Mouse (Mus musculus): ENCODE results near the gene Pik3c2g.

The Pik3c2g gene

GRCm38 (mm10) chr6:139586892-139587291 is at the start of gene Pik3c2g:
Pik3c2g (plus strand) TSS chr6:139587221.
- no peak for DNase-seq (ENCODE audit: low spot score)

GRCm38 (mm10) chr6:139538469-139538868 is 48.6 kb upstream of the Pik3c2g start:
- DNase-seq (ENCODE audit: low spot score), result no peak

DNA sequence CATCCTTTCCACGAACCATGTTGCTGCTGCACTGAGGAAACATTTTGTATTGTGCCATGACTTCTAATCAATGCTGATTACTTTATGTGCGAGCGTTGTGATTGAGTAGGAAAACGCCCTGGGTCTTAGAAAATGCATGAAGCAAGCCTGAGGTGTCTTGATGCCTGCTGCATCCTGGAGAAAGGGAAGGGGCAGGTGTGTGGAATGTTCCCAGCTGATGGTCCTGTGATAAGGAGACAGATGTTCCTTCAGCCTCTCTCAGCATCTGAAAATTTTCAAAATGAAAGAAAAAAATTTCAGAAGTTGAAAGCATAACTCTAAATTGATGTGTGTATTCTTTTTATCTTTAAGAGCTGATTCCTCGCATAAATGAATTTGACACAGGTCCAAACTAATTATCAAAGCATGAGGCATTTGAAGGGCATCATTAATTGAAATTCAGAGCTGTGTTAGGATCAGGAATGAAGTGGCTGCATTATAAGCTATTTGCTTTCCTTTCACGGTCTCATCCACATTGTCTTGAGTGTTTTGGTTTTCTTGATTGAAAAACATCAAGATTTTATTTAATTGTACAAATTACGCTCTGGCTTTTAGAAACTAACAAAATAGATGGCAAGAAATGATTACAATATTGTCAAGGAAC is 31.4 kb upstream of the Pik3c2g start:
- no peak for DNase-seq (ENCODE audit: low spot score)

- DNase-seq (ENCODE audit: low spot score), result no peak
These were observed 17.8 kb upstream of the Pik3c2g start for GRCm38 (mm10) chr6:139569211-139569610.

DNA sequence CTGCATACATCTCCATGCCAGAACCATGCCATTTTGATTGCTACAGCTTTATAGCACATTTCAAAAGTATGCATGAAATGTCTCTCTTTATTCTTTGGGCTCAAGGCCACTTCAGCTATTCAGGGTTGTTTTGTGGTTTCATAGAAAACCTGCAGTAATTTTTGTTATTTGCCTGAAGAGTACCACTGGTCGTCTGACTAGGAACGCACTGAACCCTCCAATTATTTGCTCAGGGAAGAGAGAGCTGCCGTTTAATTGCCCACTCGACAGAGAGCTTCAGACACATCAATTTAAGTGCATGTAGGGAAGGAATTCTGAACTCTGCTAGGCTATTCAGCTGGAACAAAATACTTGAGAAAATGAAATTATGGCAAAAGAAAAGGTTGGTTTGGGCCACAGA is 11.2 kb upstream of the Pik3c2g start:
- DNase-seq (ENCODE audit: low spot score), result no peak

DNA sequence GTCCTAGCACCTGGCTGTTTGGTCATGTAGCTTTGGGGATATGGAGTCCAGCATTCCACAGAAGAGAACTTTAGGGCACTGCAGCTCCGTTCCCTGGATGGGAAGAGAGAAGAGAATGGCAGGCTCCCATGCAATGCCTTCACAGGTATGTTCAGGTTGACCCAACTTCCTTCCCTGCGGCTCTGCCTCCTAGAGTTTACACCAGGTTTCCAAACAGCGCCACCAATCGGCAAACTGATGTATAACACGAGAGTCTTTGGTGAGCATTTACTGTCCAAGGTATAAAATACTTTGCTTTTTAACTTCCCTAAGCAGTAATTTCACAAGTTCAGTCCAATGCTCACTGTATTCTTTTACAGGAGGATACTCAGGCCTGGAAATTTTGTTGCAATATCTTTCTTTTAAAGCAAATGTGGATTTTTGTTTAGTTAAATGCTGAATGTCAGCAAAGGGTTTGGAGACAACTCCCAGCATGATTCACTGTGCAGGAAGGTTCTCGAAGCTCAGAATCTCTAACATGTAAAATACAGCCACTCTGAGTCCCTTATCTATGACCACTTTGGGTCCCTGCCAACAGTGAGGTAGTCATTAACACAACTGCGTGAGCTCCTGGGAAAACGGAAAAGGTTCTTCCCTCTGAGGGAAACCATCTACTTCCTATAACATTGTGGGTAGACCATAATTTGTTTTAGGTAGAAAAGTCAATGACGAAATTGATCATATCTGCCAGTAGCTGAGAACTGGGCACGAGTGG is 10.6 kb upstream of the Pik3c2g start:
- DNase-seq (ENCODE audit: low spot score), result no peak

- no peak for DNase-seq (ENCODE audit: low spot score)
These were observed 9.8 kb upstream of the Pik3c2g start for GRCm38 (mm10) chr6:139577026-139577861.

DNA sequence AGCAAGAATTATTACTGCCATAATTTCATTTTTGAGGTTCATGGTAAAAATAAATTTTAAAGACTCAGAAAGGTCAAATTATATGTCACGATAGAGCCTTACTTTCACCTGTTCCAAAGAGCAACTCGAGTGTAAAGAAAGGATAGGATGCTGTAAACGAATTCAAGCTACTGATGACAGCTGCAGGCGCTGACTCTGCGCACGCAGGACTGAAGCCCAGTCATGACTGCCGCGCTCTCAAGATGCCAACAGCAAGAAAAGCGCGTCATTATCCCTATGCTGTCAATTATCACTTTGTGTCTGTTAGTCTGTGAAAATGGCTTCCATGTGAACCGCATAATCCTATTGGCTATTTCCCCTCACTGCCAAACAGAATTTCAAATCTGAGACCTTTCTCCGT is 457 bp downstream of the Pik3c2g start:
- DNase-seq (ENCODE audit: low spot score), result no peak

- no peak for DNase-seq (ENCODE audit: low spot score)
These were observed 1.4 kb downstream of the Pik3c2g start for GRCm38 (mm10) chr6:139588409-139588808.

- no peak for DNase-seq (ENCODE audit: low spot score)
These were observed 2.3 kb downstream of the Pik3c2g start for GRCm38 (mm10) chr6:139589291-139589690.

DNA sequence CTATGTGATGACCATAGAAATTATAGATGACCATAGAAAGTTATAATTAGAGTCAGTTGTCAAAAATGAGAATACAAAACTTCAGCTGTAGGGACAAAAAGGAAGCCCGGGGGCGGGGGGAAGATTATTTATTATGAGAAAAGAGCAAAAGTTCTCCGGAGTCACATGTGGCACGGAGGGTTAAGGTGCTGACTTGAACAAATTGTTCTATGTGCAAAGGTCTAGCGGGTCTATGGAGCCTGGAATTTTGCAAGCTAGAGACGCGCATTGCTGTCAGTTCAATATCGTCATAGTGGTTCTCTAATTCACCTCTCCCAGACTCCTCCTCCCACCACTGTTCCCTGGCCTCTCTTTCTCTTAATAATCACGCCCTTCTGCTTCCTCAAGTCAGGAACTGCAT is 2.8 kb downstream of the Pik3c2g start:
- no peak for DNase-seq (ENCODE audit: low spot score)

DNA sequence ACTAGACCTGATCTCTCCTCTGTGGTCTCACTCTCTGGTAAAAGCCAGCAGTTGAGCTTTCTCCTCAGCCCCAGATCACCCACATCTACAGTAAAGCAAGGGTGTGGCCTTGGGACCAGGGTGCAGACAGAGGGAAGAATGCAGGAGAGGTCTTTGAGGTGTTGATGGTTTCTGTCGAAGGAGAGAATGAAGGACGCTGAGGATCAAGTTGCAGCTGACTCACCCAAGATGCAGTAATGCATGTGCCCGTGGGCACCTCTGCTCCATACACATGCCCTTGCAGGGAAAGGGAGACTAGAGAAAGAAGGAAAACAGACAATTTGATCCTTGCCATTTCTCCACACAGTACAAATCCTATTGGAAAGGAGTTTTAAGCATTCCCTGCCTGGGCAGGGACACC is 5.1 kb downstream of the Pik3c2g start:
- DNase-seq (ENCODE audit: low spot score), result no peak

DNA sequence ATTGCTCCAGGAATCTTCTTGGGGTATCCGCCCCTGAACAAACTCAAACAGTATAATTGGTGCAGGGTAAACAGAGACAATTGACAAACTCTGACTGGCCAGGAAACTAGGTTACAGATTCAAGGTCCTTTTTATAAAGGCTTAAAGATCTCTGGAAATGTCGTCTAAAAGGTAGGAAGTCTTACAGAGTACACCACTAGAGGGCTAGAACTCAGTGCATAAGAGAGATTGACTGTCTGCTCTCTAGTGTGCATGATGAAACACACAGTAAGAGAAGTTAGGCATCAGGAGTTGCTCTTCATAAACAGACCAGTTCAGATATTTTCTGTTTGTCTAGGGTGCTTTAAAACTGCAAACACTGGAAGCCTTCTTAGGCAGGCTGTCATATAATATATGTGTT is 9.4 kb downstream of the Pik3c2g start:
- no peak for DNase-seq (ENCODE audit: low spot score)

- no peak for DNase-seq (ENCODE audit: low spot score)
These were observed 12.2 kb downstream of the Pik3c2g start for GRCm38 (mm10) chr6:139599216-139599615.

DNA sequence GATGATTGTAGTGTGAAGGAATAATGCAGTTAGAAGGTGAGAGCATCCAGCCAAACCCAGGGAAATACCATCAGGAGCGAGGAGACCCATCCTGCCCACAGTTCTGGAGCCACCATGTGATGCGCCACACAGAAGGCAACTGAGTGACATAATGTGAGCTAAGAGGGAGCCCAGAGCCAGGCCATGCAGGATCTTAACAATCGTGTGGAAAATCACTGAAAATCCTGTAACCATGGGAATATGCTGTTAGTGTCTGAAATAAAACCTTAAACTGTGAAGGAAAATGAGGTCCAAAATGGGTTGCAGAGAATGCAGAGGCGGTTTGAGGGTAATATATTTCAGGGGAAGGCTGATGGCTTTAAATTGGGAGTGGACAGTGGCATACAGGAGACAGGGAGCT is 31.8 kb downstream of the Pik3c2g start:
- no peak for DNase-seq (ENCODE audit: low spot score)

DNA sequence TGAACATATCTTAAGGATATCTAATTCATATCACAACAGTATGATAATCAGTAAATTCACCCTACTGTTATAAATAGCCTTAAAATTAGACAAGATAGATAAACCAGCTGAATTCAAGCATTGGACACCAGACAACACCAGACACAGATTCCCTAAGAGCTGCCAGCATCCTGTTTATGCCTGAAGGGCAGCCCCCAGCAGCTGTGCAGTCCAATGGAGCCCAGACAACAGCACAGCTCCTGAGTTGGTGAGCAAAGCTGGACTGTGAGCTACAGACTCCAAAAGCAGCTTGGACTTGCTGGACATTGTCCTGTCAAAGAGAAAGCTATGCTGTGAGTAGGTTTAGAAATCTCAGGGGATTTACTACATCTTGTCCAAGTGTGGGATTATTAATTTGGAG is 37.7 kb downstream of the Pik3c2g start:
- no peak for DNase-seq (ENCODE audit: low spot score)

GRCm38 (mm10) chr6:139634561-139634960 is 47.5 kb downstream of the Pik3c2g start:
- no peak for DNase-seq (ENCODE audit: low spot score)

- DNase-seq (ENCODE audit: low spot score), result no peak
These were observed 68.4 kb downstream of the Pik3c2g start for GRCm38 (mm10) chr6:139655399-139655798.

DNA sequence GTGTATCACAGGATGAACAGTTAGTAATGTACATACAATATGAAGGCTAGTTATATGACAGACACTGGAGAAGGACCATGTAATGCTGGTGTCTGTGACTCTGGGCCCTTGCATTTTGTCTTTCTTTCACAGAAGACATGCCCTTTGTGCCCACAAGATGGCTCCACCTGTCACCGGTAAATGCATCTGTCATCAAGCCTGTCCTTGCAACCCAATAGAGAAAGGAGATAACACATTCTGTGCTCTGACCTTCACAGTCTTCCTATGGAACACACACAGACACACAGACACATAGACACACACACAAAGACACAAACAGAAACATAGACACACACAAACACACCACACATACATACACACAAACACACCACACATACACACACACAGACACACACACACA is 75.4 kb downstream of the Pik3c2g start:
- no peak for DNase-seq (ENCODE audit: low spot score)

DNA sequence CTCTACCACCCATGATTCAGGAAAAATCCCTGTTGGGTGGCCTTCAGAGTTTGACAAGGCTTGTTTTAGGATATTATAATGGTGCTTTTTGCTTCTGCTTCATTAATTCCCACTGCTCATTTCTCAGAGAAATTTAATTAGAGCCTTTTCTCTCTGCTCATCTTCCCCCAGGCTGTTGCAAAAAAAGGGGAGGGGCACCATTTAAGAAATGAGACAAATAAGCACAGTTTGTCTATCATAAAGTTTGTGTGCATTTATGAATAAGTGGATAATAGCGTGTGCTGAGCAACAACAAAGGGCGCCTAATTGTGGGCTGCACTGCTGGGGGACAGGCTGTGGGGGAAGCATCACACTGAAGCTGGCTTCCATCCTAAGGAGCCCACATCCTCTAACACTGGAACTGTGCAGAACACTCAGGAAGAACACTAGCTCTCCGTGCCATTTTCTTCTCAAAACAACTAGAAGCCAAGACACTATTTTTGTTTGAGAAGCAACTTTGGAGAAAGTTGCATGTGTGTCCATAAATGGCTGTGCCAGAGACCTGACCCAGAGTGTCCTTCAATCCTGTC is 131.5 kb downstream of the Pik3c2g start:
- DNase-seq (ENCODE audit: low spot score), result no peak

GRCm38 (mm10) chr6:139719639-139720221 is 132.7 kb downstream of the Pik3c2g start:
- DNase-seq (ENCODE audit: low spot score), result no peak
